Mouse (Mus musculus) olfactory bulb, adult 2 months (tissue): ENCODE results near the gene Sorcs3.

Experiments used
- CTCF ChIP-seq: fragments of 200-500 bp; IDR thresholded peaks from 2 replicates; pipeline ENCODE4 v1.5.1; 2012; ENCODE audit warnings: low read depth, mild to moderate bottlenecking, low read length, moderate library complexity; ENCODE audit not compliant: insufficient read depth
- POLR2A ChIP-seq: fragments of 200-500 bp; IDR thresholded peaks from 2 replicates; pipeline ENCODE4 v1.6.1; 2012; ENCODE audit warnings: mild to moderate bottlenecking, low read depth, low read length, moderate library complexity; ENCODE audit not compliant: insufficient read depth

- TF ChIP-seq CTCF, result no peak
- no peak for TF ChIP-seq POLR2A
These were observed 1.3 kb downstream of the Sorcs3 start for GRCm38 (mm10) chr19:48206861-48207730.
